Mouse (Mus musculus): ENCODE measurements around the gene 4931406C07Rik. TPM values are rescaled to one million over a fixed set of nuclear protein-coding genes. Genes with fewer than 3 reads are reported as not detected.

Gene 4931406C07Rik
- total and polyA plus RNA-seq, 3 experiments, result 12.8 to 56.2 (median 31.8) TPM

- H3K9me3 ChIP-seq (replicated peaks; ENCODE audit: insufficient read depth, low read length), result no peaks in the 10 kb centered on the region
- peaks cover 24 to 32% of the 10 kb centered on the region in 2 experiments for H3K4me1 ChIP-seq (ENCODE audit: control insufficient read depth in 1 of 2, insufficient read depth in 2 of 2, low read length in 2 of 2)
- TF ChIP-seq TBP (IDR thresholded peaks at IDR 0.05; ENCODE audit: low read depth, low read length) (no peak), MAX (IDR thresholded peaks at IDR 0.05; ENCODE audit: low read length) (0 out of 2 replicates have a peak, but pooled peaks have one; percentile 14), NELFE (IDR thresholded peaks at IDR 0.05; ENCODE audit: low read depth, low read length) (0 out of 2 replicates have a peak, but pooled peaks have one; percentile 16)
- DNase-seq (ENCODE audit: low read depth, low spot score), result no peak
- H3K27ac ChIP-seq (ENCODE audit: control insufficient read depth, low read depth, low read length), result no peak overlapping the region
- peaks cover 0 to 1% of the 10 kb centered on the region in 2 experiments; a peak in 1 of 4 replicates for H3K27me3 ChIP-seq (ENCODE audit: control insufficient read depth in 1 of 2, insufficient read depth in 2 of 2, low read length in 2 of 2)
- H3K4me3 ChIP-seq (ENCODE audit: control insufficient read depth in 1 of 2, insufficient read depth in 1 of 2, low read depth in 2 of 2, low read length in 2 of 2), result no peak overlapping the region
- H3K79me2 ChIP-seq (ENCODE audit: control insufficient read depth, insufficient read depth, low read length, poor library complexity), result peaks cover 13% of the 10 kb centered on the region
- peaks cover 0 to 28% of the 10 kb centered on the region in 2 experiments; a peak in 2 of 4 replicates for H3K36me3 ChIP-seq (ENCODE audit: control insufficient read depth in 1 of 2, insufficient read depth in 2 of 2, low read length in 2 of 2)
- H3K9ac ChIP-seq (ENCODE audit: control insufficient read depth, low read depth, low read length, poor library complexity, severe bottlenecking), result no peak overlapping the region
These were observed 68.5 kb downstream of the 4931406C07Rik start for GRCm38 (mm10) chr9:15237516-15238296.

GRCm38 (mm10) chr9:15235986-15236385, 70.3 kb downstream of the 4931406C07Rik start:
- DNase-seq (ENCODE audit: low read depth, low spot score), result no peak
- H3K79me2 ChIP-seq (ENCODE audit: control insufficient read depth, insufficient read depth, low read length, poor library complexity), result peaks cover 13% of the 10 kb centered on the region
- no peaks in the 10 kb centered on the region for H3K9me3 ChIP-seq (replicated peaks; ENCODE audit: insufficient read depth, low read length)
- peaks cover 0 to 14% of the 10 kb centered on the region in 2 experiments; a peak in 2 of 4 replicates for H3K36me3 ChIP-seq (ENCODE audit: control insufficient read depth in 1 of 2, insufficient read depth in 2 of 2, low read length in 2 of 2)
- H3K4me1 ChIP-seq (ENCODE audit: control insufficient read depth in 1 of 2, insufficient read depth in 2 of 2, low read length in 2 of 2), result peaks cover 15 to 19% of the 10 kb centered on the region in 2 experiments
- H3K27me3 ChIP-seq (ENCODE audit: control insufficient read depth in 1 of 2, insufficient read depth in 2 of 2, low read length in 2 of 2), result peaks cover 0 to 1% of the 10 kb centered on the region in 2 experiments; a peak in 1 of 4 replicates
- H3K9ac ChIP-seq (ENCODE audit: control insufficient read depth, low read depth, low read length, poor library complexity, severe bottlenecking), result no peak overlapping the region
- no peak overlapping the region for H3K4me3 ChIP-seq (ENCODE audit: control insufficient read depth in 1 of 2, insufficient read depth in 1 of 2, low read depth in 2 of 2, low read length in 2 of 2)
- no peak overlapping the region for H3K27ac ChIP-seq (ENCODE audit: control insufficient read depth, low read depth, low read length)
- TF ChIP-seq MYC (IDR thresholded peaks at IDR 0.05; ENCODE audit: low read depth, low read length) (no peak), UBTF (IDR thresholded peaks at IDR 0.05; ENCODE audit: borderline replicate concordance, insufficient read depth, low read depth, low read length) (no peak), EP300 (IDR thresholded peaks at IDR 0.05; ENCODE audit: low read depth in 1 of 2, low read length in 2 of 2) (no peak), MEF2A (IDR thresholded peaks at IDR 0.05; ENCODE audit: extremely low read depth, insufficient replicate concordance, low read depth, low read length, poor library complexity, severe bottlenecking) (no peak), BHLHE40 (IDR thresholded peaks at IDR 0.05; ENCODE audit: borderline replicate concordance, low read depth, low read length) (no peak), ZC3H11A (IDR thresholded peaks at IDR 0.05; ENCODE audit: low read depth, low read length) (no peak), ETS1 (IDR thresholded peaks at IDR 0.05; ENCODE audit: low read depth, low read length) (no peak), POLR2A (IDR thresholded peaks at IDR 0.05; ENCODE audit: control insufficient read depth in 1 of 2, insufficient read depth in 1 of 2, low read depth in 1 of 2, low read length in 2 of 2, poor library complexity in 1 of 2) (no peak), CHD1 (IDR thresholded peaks at IDR 0.05; ENCODE audit: low read depth, low read length) (no peak), USF2 (IDR thresholded peaks at IDR 0.05; ENCODE audit: borderline replicate concordance in 1 of 2, insufficient read depth in 1 of 2, low read depth in 1 of 2, low read length in 2 of 2) (no peak), TAL1 (IDR thresholded peaks at IDR 0.05; ENCODE audit: low read length) (no peak), MAFK (IDR thresholded peaks at IDR 0.05; ENCODE audit: borderline replicate concordance, low read depth, low read length) (no peak), MAZ (IDR thresholded peaks at IDR 0.05; ENCODE audit: low read depth, low read length) (no peak), POLR2AphosphoS2 (IDR thresholded peaks at IDR 0.05; ENCODE audit: low read length) (no peak), SMC3 (IDR thresholded peaks at IDR 0.05; ENCODE audit: low read depth, low read length) (no peak), CHD2 (IDR thresholded peaks at IDR 0.05; ENCODE audit: low read length) (no peak), MXI1 (IDR thresholded peaks at IDR 0.05; ENCODE audit: low read depth, low read length) (no peak)

Data from MEL (cell line).